Mouse (Mus musculus) lung, adult 2 months (tissue): ENCODE measurements at regions not wholly inside any gene's neighbourhood (a gene's known extent, or its start where the extent isn't known, plus 50 kb on each side); places are given as distances from the start of the nearest gene placed in this dataset.

Source experiments
- DNase-seq: peaks from one replicate; pipeline ENCODE4 v3.0.0; 2022
- H3K4me1 ChIP-seq: fragments of 200-500 bp; 2 replicates; pipeline ENCODE4 v1.6.1; 2011; ENCODE audit warnings: low read length; ENCODE audit not compliant: control insufficient read depth, insufficient read depth
- H3K4me3 ChIP-seq: fragments of 200-500 bp; replicated peaks from 2 replicates; pipeline ENCODE3; 2011; ENCODE audit warnings: low read depth, mild to moderate bottlenecking, control low read depth, low read length; ENCODE audit errors: extremely low read depth
- CTCF ChIP-seq: fragments of 200-500 bp; IDR thresholded peaks from 2 replicates; pipeline ENCODE4 v1.5.1; 2011; ENCODE audit warnings: mild to moderate bottlenecking, low read length, control low read depth; ENCODE audit not compliant: insufficient read depth
- POLR2A ChIP-seq: fragments of 200-500 bp; IDR thresholded peaks from 2 replicates; pipeline ENCODE4 v1.6.1; 2011; ENCODE audit warnings: low read depth, mild to moderate bottlenecking, control low read depth, low read length, borderline replicate concordance; ENCODE audit errors: extremely low read depth
- WGBS: fragments of 180-500 bp; shearing (Covaris S2); methylation state at CpG from one replicate; pipeline ENCODE4 v1.1.7; 2018; 5-methylcytosine and 5-hydroxymethylcytosine counted together

GRCm38 (mm10) chr3:70319139-70319538 is 311.7 kb downstream of the Otol1 start:
- H3K4me3 ChIP-seq: no peak overlapping the region
- TF ChIP-seq POLR2A (no peak), CTCF (no peak)
- no peak for DNase-seq
- no peaks in the 10 kb centered on the region for H3K4me1 ChIP-seq
- 78% methylated on average over 3 of the region's 3 CpGs for WGBS

DNA sequence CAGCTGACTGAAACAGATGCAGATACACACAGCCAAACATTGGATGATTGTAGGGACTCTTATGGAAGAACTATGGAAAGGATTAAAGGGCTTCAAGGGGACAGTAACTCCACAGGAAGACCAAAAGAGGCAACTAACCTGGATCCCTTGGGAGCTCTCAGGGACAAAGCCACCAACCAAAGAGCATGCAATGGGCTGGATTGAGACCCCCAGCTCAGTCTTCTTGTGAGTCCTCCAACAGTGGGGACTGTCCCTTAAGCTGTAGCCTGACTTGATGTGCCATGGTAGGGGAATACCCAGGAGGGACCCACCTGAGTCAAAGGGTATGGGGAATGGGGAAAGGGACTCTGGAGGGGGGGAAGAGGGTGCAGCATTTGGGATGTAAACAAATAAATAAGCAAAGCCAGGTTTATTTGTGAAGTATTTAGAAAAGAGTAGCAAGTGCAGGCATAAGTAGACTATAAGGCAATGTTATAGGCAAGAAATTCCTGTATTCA is 313.8 kb downstream of the Otol1 start:
- no peak for DNase-seq
- Histone ChIP-seq H3K4me3 (no peak overlapping the region), H3K4me1 (no peaks in the 10 kb centered on the region)
- TF ChIP-seq POLR2A (no peak), CTCF (no peak)

GRCm38 (mm10) chr3:70324692-70325091 is 317.3 kb downstream of the Otol1 start:
- 59% methylated on average over 2 of the region's 2 CpGs for WGBS
- no peak for TF ChIP-seq CTCF
- no peak for TF ChIP-seq POLR2A
- Histone ChIP-seq H3K4me3 (no peak overlapping the region), H3K4me1 (no peaks in the 10 kb centered on the region)
- DNase-seq: no peak
